Comparison of ENCODE assay signal across 21 mouse cellular contexts in the genomic region with DNA sequence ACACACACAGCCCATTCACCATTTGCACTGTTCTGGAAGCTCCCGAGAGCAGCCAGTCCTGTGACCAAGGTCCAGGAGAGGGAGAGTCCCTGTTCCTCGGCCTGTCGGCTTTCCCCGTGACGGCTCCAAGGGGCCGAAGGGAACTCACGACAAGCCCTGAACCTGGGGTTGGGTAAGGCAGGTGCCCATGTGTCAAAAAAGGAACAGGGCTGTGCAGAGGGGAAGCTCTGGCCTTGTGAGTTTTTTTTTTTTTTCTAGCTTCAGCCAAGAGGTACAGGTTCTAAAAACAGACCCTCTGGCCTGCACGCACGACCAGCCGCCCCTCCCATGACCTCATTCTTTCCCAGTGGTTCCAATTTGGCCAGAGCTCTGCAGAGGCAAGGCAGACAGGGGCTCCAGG. TPM values are rescaled to one million over a fixed set of nuclear protein-coding genes. Genes with fewer than 3 reads are reported as not detected.
DNase-seq lines count a peak whose midpoint lies in the region; ATAC-seq and TF ChIP-seq lines count a peak whose summit lies in the region.
"Had no signal": no experiment of that assay in that cellular context is flagged by ENCODE, and none has a peak within 500 bp of the region (broad histone marks: within the 10 kb centered on the region; RNA-seq: fewer than 3 reads in every experiment).

No protein-coding gene starts in this region.

- H3K4me3 ChIP-seq in intestine, embryonic 16.5 days (ENCODE audit: low read length): no peak overlapping the region
- H3K4me3 ChIP-seq in intestine, embryonic 15.5 days (replicated peaks): no peak overlapping the region
- no peak overlapping the region for H3K4me3 ChIP-seq in embryonic facial prominence, embryonic 10.5 days
- H3K4me3 ChIP-seq in heart, adult 2 months: no peak overlapping the region
- H3K4me3 ChIP-seq in heart, postnatal 0 days (ENCODE audit: low read depth, low read length): no peak overlapping the region
- H3K4me3 ChIP-seq in thymus, adult 2 months (ENCODE audit: control insufficient read depth, insufficient read depth, low read length): no peak overlapping the region
- H3K4me3 ChIP-seq: embryonic facial prominence, embryonic 12.5 days; hindbrain, embryonic 10.5 days; limb, embryonic 12.5 days had no signal

- no peaks in the 10 kb centered on the region for H3K4me1 ChIP-seq in intestine, embryonic 16.5 days (ENCODE audit: control insufficient read depth, insufficient read depth, low read length)
- H3K4me1 ChIP-seq in intestine, embryonic 15.5 days (replicated peaks): 0 out of 2 replicates have a peak, but pooled peaks cover 3% of the 10 kb centered on the region
- peaks cover 19% of the 10 kb centered on the region for H3K4me1 ChIP-seq in embryonic facial prominence, embryonic 10.5 days
- H3K4me1 ChIP-seq in heart, adult 2 months (ENCODE audit: control insufficient read depth, insufficient read depth, low read length): peaks cover 1% of the 10 kb centered on the region; the same call in 1 of the 2 replicates
- peaks cover 15% of the 10 kb centered on the region; the same call in 1 of the 2 replicates for H3K4me1 ChIP-seq in heart, postnatal 0 days (ENCODE audit: control insufficient read depth, insufficient read depth)
- H3K4me1 ChIP-seq in thymus, adult 2 months (replicated peaks; ENCODE audit: control insufficient read depth, insufficient read depth, low read length): no peaks in the 10 kb centered on the region

- H3K79me2 ChIP-seq in heart, adult 2 months (replicated peaks; ENCODE audit: control insufficient read depth, insufficient read depth, low read length): no peaks in the 10 kb centered on the region

- no peak overlapping the region for H3K4me2 ChIP-seq in intestine, embryonic 16.5 days (ENCODE audit: low read depth, low read length)
- H3K4me2 ChIP-seq in intestine, embryonic 15.5 days (replicated peaks): no peak overlapping the region
- H3K4me2 ChIP-seq in heart, postnatal 0 days (ENCODE audit: low read depth, low read length): peak overlapping the region; percentile 0; the same call in 1 of the 2 replicates
- H3K4me2 ChIP-seq: embryonic facial prominence, embryonic 12.5 days; limb, embryonic 12.5 days had no signal

- 76% methylated on average over 10 of the region's 10 CpGs for WGBS in intestine, embryonic 16.5 days
- WGBS in intestine, embryonic 15.5 days: 81% methylated on average over 10 of the region's 10 CpGs
- WGBS in embryonic facial prominence, embryonic 10.5 days: 79% methylated on average over 10 of the region's 10 CpGs
- 35% methylated on average over 10 of the region's 10 CpGs for WGBS in heart, adult 2 months
- 27% methylated on average over 10 of the region's 10 CpGs for WGBS in heart, postnatal 0 days
- WGBS in thymus, adult 2 months: 35% methylated on average over 10 of the region's 10 CpGs

- 0 out of 2 replicates have a peak, but pooled peaks have one; percentile 58 for ATAC-seq in intestine, embryonic 16.5 days
- ATAC-seq in intestine, embryonic 15.5 days: no peak
- ATAC-seq in heart, postnatal 0 days (ENCODE audit: insufficient read depth, low read depth): peak; percentile 71

- no peak for TF ChIP-seq POLR2A in heart, adult 2 months (IDR thresholded peaks at IDR 0.05; ENCODE audit: insufficient read depth, low read depth, low read length)
- TF ChIP-seq POLR2A in thymus, adult 2 months (IDR thresholded peaks at IDR 0.05; ENCODE audit: control insufficient read depth, extremely low read depth, insufficient read depth, low read length, poor library complexity): no peak

- no peak overlapping the region for H3K9ac ChIP-seq in intestine, embryonic 16.5 days (ENCODE audit: low read depth, low read length)
- no peak overlapping the region for H3K9ac ChIP-seq in intestine, embryonic 15.5 days
- H3K9ac ChIP-seq in heart, adult 2 months (ENCODE audit: low read depth, low read length): no peak overlapping the region
- H3K9ac ChIP-seq in heart, postnatal 0 days (replicated peaks; ENCODE audit: low read depth, low read length): no peak overlapping the region; the same call in 1 of the 2 replicates
- H3K9ac ChIP-seq: embryonic facial prominence, embryonic 12.5 days; limb, embryonic 12.5 days had no signal

- TF ChIP-seq CTCF in heart, adult 2 months (IDR thresholded peaks at IDR 0.05): no peak
- TF ChIP-seq CTCF in heart, postnatal 0 days (IDR thresholded peaks at IDR 0.05; ENCODE audit: low read depth): no peak
- no peak for TF ChIP-seq CTCF in thymus, adult 2 months (IDR thresholded peaks at IDR 0.05; ENCODE audit: borderline replicate concordance, control insufficient read depth, extremely low read depth, insufficient read depth, low read length, poor library complexity)

- no peaks in the 10 kb centered on the region for H3K9me3 ChIP-seq in intestine, embryonic 16.5 days (ENCODE audit: control insufficient read depth, low read length)
- H3K9me3 ChIP-seq in intestine, embryonic 15.5 days: no peaks in the 10 kb centered on the region
- H3K9me3 ChIP-seq in embryonic facial prominence, embryonic 10.5 days: no peaks in the 10 kb centered on the region; the same call in 1 of the 2 replicates
- no peaks in the 10 kb centered on the region for H3K9me3 ChIP-seq in heart, postnatal 0 days (replicated peaks; ENCODE audit: control insufficient read depth, low read length)
- H3K9me3 ChIP-seq: embryonic facial prominence, embryonic 12.5 days had no signal

- 0 out of 2 replicates have a peak, but pooled peaks have one; percentile 13 for TF ChIP-seq EP300 in heart, adult 2 months (IDR thresholded peaks at IDR 0.05; ENCODE audit: insufficient read depth, low read depth, low read length)
- TF ChIP-seq EP300 in heart, postnatal 0 days (IDR thresholded peaks at IDR 0.05; ENCODE audit: low read depth): no peak

- no peak for DNase-seq in embryonic facial prominence, embryonic 10.5 days (ENCODE audit: low spot score)
- peak in 1 of 2 experiments; percentile 63 for DNase-seq in heart, adult 2 months
- DNase-seq in heart, postnatal 0 days (ENCODE audit: low spot score): no peak
- DNase-seq in thymus, adult 2 months: no peak
- DNase-seq in left cerebral cortex, postnatal 25 days (ENCODE audit: low spot score in 2 of 2): no peak
- DNase-seq: cerebellum, adult 11-12 months; cerebellum, postnatal 36 days; kidney, postnatal 10 days; layer of hippocampus, postnatal 36 days; lung, adult 2 months; midbrain, embryonic 14.5 days; right cerebral cortex, postnatal 14 days had no signal

- H3K27ac ChIP-seq in intestine, embryonic 16.5 days (ENCODE audit: low read length): no peak overlapping the region
- H3K27ac ChIP-seq in intestine, embryonic 15.5 days: no peak overlapping the region
- 0 out of 2 replicates have a peak overlapping the region, but pooled peaks have one; percentile 21 for H3K27ac ChIP-seq in embryonic facial prominence, embryonic 10.5 days (replicated peaks)
- H3K27ac ChIP-seq in heart, adult 2 months: peak overlapping the region; percentile 62
- peak overlapping the region; percentile 78 for H3K27ac ChIP-seq in heart, postnatal 0 days (ENCODE audit: low read depth)
- no peak overlapping the region for H3K27ac ChIP-seq in thymus, adult 2 months (ENCODE audit: control insufficient read depth, insufficient read depth, low read length)
- H3K27ac ChIP-seq: embryonic facial prominence, embryonic 12.5 days; hindbrain, embryonic 10.5 days; macrophage had no signal

- no peaks in the 10 kb centered on the region for H3K36me3 ChIP-seq in intestine, embryonic 16.5 days (ENCODE audit: control insufficient read depth, insufficient read depth, low read length)
- no peaks in the 10 kb centered on the region for H3K36me3 ChIP-seq in intestine, embryonic 15.5 days
- H3K36me3 ChIP-seq in embryonic facial prominence, embryonic 10.5 days (replicated peaks): peaks cover 29% of the 10 kb centered on the region
- no peaks in the 10 kb centered on the region for H3K36me3 ChIP-seq in heart, adult 2 months (ENCODE audit: control insufficient read depth, insufficient read depth, low read length)
- H3K36me3 ChIP-seq in heart, postnatal 0 days (replicated peaks; ENCODE audit: control insufficient read depth, insufficient read depth, low read length): no peaks in the 10 kb centered on the region
- no peaks in the 10 kb centered on the region for H3K36me3 ChIP-seq in thymus, adult 2 months (ENCODE audit: control insufficient read depth, insufficient read depth, low read length)
- H3K36me3 ChIP-seq: embryonic facial prominence, embryonic 12.5 days; hindbrain, embryonic 10.5 days had no signal

- intact Hi-C loops in heart, adult 2 months (cut with DNase I): no loop called here
- intact Hi-C loops in left cerebral cortex, postnatal 25 days (cut with DNase I): no loop called here

- no peaks in the 10 kb centered on the region for H3K27me3 ChIP-seq in intestine, embryonic 16.5 days (replicated peaks; ENCODE audit: control insufficient read depth, insufficient read depth, low read length)
- no peaks in the 10 kb centered on the region for H3K27me3 ChIP-seq in intestine, embryonic 15.5 days (replicated peaks)
- peaks cover 34% of the 10 kb centered on the region for H3K27me3 ChIP-seq in embryonic facial prominence, embryonic 10.5 days (replicated peaks; ENCODE audit: low read depth, poor library complexity, severe bottlenecking)
- H3K27me3 ChIP-seq in heart, adult 2 months (ENCODE audit: control insufficient read depth, insufficient read depth, low read length): no peaks in the 10 kb centered on the region
- no peaks in the 10 kb centered on the region for H3K27me3 ChIP-seq in heart, postnatal 0 days (ENCODE audit: control insufficient read depth, insufficient read depth, low read length)
- H3K27me3 ChIP-seq in thymus, adult 2 months (ENCODE audit: control insufficient read depth, insufficient read depth, low read length): no peaks in the 10 kb centered on the region
- H3K27me3 ChIP-seq: embryonic facial prominence, embryonic 12.5 days; limb, embryonic 12.5 days had no signal

RNA-seq across cellular contexts. Expression of a gene that starts 25.5 kb away (rescaled TPM):
- polyA plus RNA-seq in intestine, embryonic 16.5 days (2015; fragmentation: Nextera tagmentation; extraction: Ambion mirVana): 15.2 and 17.6 TPM in 2 replicates
- polyA plus RNA-seq in intestine, embryonic 15.5 days (2015; fragmentation: Nextera tagmentation; extraction: Ambion mirVana): 16.4 and 17.7 TPM in 2 replicates
- 33.9 and 44.5 TPM in 2 replicates for polyA plus RNA-seq in embryonic facial prominence, embryonic 10.5 days (2016; fragmentation: Nextera tagmentation; extraction: Ambion mirVana)
- total RNA-seq in heart, adult 2 months (2021): 10 to 100 TPM; 16.8 to 18.1 TPM
- 7.6 and 10.8 TPM in 2 replicates for polyA plus RNA-seq in heart, adult 2 months (2012; rRNA removed)
- 9.3 and 9.8 TPM in 2 replicates for total RNA-seq in heart, postnatal 0 days (2014; rRNA removed; ENCODE audit: low replicate concordance)
- 10.7 and 14.7 TPM in 2 replicates for polyA plus RNA-seq in heart, postnatal 0 days (2015; fragmentation: Nextera tagmentation; extraction: Ambion mirVana)
- 4.5 and 7.7 TPM in 2 replicates for polyA plus RNA-seq in thymus, adult 2 months (2012; rRNA removed)
- 1 to 10 TPM; 6.5 to 7.7 TPM for total RNA-seq in left cerebral cortex, postnatal 25 days (2021)
- polyA plus RNA-seq: C2C12 had no signal

RNA-seq across cellular contexts. Expression of a gene that starts 56.5 kb away (rescaled TPM):
- not detected in 2 replicates for polyA plus RNA-seq in intestine, embryonic 16.5 days (2015; fragmentation: Nextera tagmentation; extraction: Ambion mirVana)
- not detected in 2 replicates for polyA plus RNA-seq in intestine, embryonic 15.5 days (2015; fragmentation: Nextera tagmentation; extraction: Ambion mirVana)
- not detected in 2 replicates for polyA plus RNA-seq in embryonic facial prominence, embryonic 10.5 days (2016; fragmentation: Nextera tagmentation; extraction: Ambion mirVana)
- not detected for total RNA-seq in heart, adult 2 months (2021)
- polyA plus RNA-seq in heart, adult 2 months (2012; rRNA removed): 0.18 and 0.47 TPM in 2 replicates
- total RNA-seq in heart, postnatal 0 days (2014; rRNA removed; ENCODE audit: low replicate concordance): not detected in 2 replicates
- polyA plus RNA-seq in heart, postnatal 0 days (2015; fragmentation: Nextera tagmentation; extraction: Ambion mirVana): not detected in 2 replicates
- 0.13 TPM in 1 of 2 replicates, not detected in the other for polyA plus RNA-seq in thymus, adult 2 months (2012; rRNA removed)
- total RNA-seq in left cerebral cortex, postnatal 25 days (2021): not detected
- total RNA-seq: layer of hippocampus, postnatal 36 days had no signal
- polyA plus RNA-seq: brain, embryonic 14.5 days; C2C12; embryonic facial prominence, embryonic 12.5 days; forebrain, embryonic 11.5 days; hindbrain, embryonic 10.5 days; limb, embryonic 12.5 days; lung, adult 2 months; macrophage; midbrain, embryonic 14.5 days had no signal

Comparison
In these comparisons a context has a peak if more than half of its experiments do, and no peak if none do; other contexts are left out.
1. H3K27ac ChIP-seq: peak in embryonic facial prominence, embryonic 10.5 days (single experiment), heart, adult 2 months (single experiment) and heart, postnatal 0 days (single experiment); none in intestine, embryonic 16.5 days (single experiment), intestine, embryonic 15.5 days (single experiment) and thymus, adult 2 months (single experiment).